Mouse (Mus musculus) stomach, embryonic 16.5 days (tissue): ENCODE results near the gene Zbtb16. TPM values are rescaled to one million over a fixed set of nuclear protein-coding genes. Genes with fewer than 3 reads are reported as not detected.

Experiments
- ATAC-seq: fragments of 200-750 bp; cut with Nextera tagmentation; 2 replicates; pipeline ENCODE4 v1.8.0; 2017; ENCODE audit warnings: moderate number of reproducible peaks, moderate TSS enrichment; ENCODE audit not compliant: insufficient read depth, low FRiP score
- H3K27ac ChIP-seq: fragments of 300-500 bp; sonication (generic); 2 replicates; pipeline ENCODE4 v1.5.1; 2014; ENCODE audit warnings: low read length
- H3K27me3 ChIP-seq: fragments of 300-500 bp; sonication (generic); 2 replicates; pipeline ENCODE4 v1.6.1; 2014; ENCODE audit warnings: low read length, control low read depth, mixed read lengths; ENCODE audit not compliant: control insufficient read depth, insufficient read depth
- H3K36me3 ChIP-seq: fragments of 300-500 bp; sonication (generic); 2 replicates; pipeline ENCODE4 v1.6.1; 2014; ENCODE audit warnings: low read length; ENCODE audit not compliant: control insufficient read depth, insufficient read depth
- H3K4me1 ChIP-seq: fragments of 300-500 bp; sonication (generic); 2 replicates; pipeline ENCODE4 v1.6.1; 2014; ENCODE audit warnings: low read length, control low read depth, mixed read lengths; ENCODE audit not compliant: control insufficient read depth, insufficient read depth
- H3K4me2 ChIP-seq: fragments of 300-500 bp; sonication (generic); 2 replicates; pipeline ENCODE4 v1.6.1; 2014; ENCODE audit warnings: low read depth, low read length, mixed read lengths
- H3K4me3 ChIP-seq: fragments of 300-500 bp; sonication (generic); replicated peaks from 2 replicates; pipeline ENCODE4 v1.5.1; 2014; ENCODE audit warnings: mild to moderate bottlenecking, low read length
- H3K9ac ChIP-seq: fragments of 300-500 bp; sonication (generic); 2 replicates; pipeline ENCODE4 v1.6.1; 2014; ENCODE audit warnings: low read length
- H3K9me3 ChIP-seq: fragments of 300-500 bp; sonication (generic); replicated peaks from 2 replicates; pipeline ENCODE4 v1.6.1; 2016; ENCODE audit warnings: low read length, control low read depth; ENCODE audit not compliant: control insufficient read depth
- WGBS: fragments of 180-500 bp; shearing (Covaris S2); extraction: QIAGEN DNeasy Blood & Tissue Kit; methylation state at CpG from one replicate; pipeline ENCODE4 v1.1.7; 2014; 5-methylcytosine and 5-hydroxymethylcytosine counted together
- polyA plus RNA-seq: library from polyadenylated mRNA; unstranded; fragments of >200 nt; fragmentation: Nextera tagmentation; extraction: Ambion mirVana; gene quantifications from 2 replicates; pipeline ENCODE4 v1.2.1, GENCODE M21; 2015

Zbtb16 gene
- polyA plus RNA-seq, 1 experiment from 2014 or later, result 5.1 TPM

DNA sequence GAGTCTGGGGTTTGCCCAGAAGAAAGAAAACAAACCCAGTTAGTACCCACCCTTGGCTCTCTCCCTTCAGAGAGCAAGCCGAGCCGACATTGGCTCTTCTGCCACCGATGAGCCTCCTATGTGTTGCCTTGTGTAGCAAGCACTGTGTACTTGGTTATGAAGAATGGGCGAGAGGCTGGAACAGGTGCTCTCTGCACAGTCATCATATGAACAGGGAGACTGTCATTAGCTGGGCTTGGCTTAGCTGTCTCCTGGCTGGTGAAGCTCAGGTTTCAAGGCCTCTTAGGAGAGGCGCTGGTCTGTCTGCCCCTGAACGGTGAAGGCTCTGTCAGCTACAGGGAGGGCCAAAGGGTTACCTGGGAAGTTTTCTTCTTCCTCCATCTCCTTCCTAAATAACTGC is 62.9 kb downstream of the Zbtb16 start:
- 72% methylated on average over 6 of the region's 6 CpGs for WGBS
- Histone ChIP-seq H3K36me3 (no peaks in the 10 kb centered on the region), H3K4me2 (no peak overlapping the region), H3K27me3 (no peaks in the 10 kb centered on the region), H3K9me3 (no peaks in the 10 kb centered on the region), H3K4me3 (no peak overlapping the region), H3K4me1 (no peaks in the 10 kb centered on the region), H3K27ac (no peak overlapping the region), H3K9ac (no peak overlapping the region)
- ATAC-seq, result no peak

DNA sequence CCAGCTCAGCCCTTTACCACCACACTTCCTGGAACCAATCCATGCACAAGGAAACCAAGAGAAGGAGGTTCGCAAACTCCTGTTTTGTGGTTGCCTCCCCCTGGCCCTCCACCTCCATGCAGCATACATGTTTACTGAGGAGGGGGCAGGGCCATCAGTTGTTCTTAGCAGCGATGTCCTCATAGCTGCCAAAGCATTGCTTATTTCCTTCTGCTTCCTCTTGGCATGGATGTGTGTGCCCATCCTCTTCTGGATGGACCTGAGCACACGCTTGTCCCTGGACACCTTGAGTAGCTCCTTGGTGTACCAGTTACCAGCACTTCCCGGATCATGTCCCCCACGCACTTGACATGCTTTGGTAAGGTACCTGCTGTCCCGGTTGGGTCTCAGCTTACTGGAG is 64.5 kb downstream of the Zbtb16 start:
- Histone ChIP-seq H3K4me1 (no peaks in the 10 kb centered on the region), H3K9me3 (no peaks in the 10 kb centered on the region), H3K36me3 (no peaks in the 10 kb centered on the region), H3K4me3 (no peak overlapping the region), H3K9ac (no peak overlapping the region), H3K4me2 (no peak overlapping the region), H3K27ac (no peak overlapping the region), H3K27me3 (no peaks in the 10 kb centered on the region)
- WGBS, result 89% methylated on average over 6 of the region's 6 CpGs
- no peak for ATAC-seq

DNA sequence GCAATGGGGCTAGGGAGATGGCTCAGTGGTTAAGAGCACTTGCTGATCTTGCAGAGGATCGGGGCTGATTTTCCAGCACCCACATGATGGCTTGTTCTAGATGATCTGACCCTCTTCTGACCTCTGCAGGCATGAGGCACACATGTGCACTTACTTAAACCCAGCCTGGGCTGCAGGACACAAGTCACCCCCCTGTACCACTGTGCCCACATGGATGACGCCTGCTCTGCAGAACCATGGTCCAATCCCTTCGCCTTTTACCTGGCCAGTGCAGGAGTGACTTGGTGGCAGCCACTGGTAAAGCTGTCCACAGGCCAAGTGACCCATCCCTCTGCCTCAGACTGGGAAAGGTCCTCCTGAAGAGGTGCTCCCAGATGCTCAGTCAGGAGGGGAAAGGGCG is 67.1 kb downstream of the Zbtb16 start:
- 89% methylated on average over 4 of the region's 4 CpGs for WGBS
- no peak for ATAC-seq
- Histone ChIP-seq H3K4me1 (no peaks in the 10 kb centered on the region), H3K4me3 (no peak overlapping the region), H3K4me2 (no peak overlapping the region), H3K36me3 (no peaks in the 10 kb centered on the region), H3K27me3 (no peaks in the 10 kb centered on the region), H3K9ac (no peak overlapping the region), H3K9me3 (no peaks in the 10 kb centered on the region), H3K27ac (no peak overlapping the region)

DNA sequence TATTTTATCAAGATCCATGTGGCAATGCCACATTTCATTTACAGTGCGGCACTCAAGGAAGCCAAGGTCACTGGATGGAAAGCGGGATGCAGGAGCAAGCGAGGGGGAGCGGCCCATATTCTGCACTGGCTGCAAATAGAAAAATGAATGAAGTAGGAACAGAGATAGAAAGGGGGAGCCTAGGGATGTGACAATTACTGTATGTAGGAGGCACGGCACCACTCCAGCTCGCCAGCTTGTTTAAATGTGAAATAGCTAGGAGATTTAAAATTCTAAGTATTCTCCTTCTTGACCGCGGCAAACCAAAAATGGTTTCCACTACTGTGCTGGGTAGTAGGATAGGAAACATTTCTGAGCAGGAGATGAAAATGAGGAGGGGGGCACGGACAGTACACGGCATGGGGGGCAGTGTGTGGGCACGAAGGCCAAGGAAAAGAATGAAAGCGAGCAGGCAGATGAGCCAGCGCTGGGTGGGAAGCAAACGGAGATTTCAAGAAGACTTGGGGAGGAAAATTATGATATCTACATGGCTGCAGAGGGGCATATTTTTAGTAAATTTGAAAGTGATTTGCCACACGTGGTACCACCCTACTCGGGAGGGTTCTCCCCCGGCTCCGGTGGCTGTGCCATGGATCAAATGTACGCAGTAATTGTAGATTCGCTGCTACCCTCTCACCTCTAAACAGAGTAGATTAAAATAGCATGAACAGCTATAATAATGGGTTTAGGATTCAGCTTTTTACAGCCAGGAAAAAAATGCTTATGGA is 68.2 kb downstream of the Zbtb16 start:
- H3K27me3 ChIP-seq, result no peaks in the 10 kb centered on the region
- H3K9me3 ChIP-seq, result no peaks in the 10 kb centered on the region
- no peak overlapping the region for H3K4me2 ChIP-seq
- ATAC-seq, result no peak
- no peaks in the 10 kb centered on the region for H3K36me3 ChIP-seq
- H3K4me3 ChIP-seq, result no peak overlapping the region
- 84% methylated on average over 20 of the region's 20 CpGs for WGBS
- H3K27ac ChIP-seq, result no peak overlapping the region
- H3K4me1 ChIP-seq, result no peaks in the 10 kb centered on the region
- no peak overlapping the region for H3K9ac ChIP-seq

DNA sequence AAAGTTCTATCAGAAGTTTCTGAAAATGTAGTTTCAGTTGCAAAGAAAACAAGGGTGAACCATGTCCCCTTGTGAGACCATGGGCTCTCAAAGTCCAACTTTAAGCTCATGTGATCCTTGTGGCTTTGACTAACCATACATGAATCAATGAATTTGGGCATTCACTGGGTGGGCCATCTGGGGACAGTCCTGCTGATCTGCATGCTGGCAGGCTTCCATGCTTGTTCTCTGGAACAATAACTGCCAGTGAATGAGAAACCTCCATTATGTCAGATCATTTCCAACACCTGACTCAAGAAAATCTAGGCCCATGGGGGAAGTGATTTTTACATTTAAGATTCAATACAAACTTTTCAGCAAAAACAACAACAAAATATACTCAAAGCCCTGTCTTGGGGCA is 70.1 kb downstream of the Zbtb16 start:
- H3K4me3 ChIP-seq, result no peak overlapping the region
- no peak overlapping the region for H3K27ac ChIP-seq
- no peak for ATAC-seq
- H3K27me3 ChIP-seq, result no peaks in the 10 kb centered on the region
- H3K36me3 ChIP-seq, result no peaks in the 10 kb centered on the region
- no peak overlapping the region for H3K4me2 ChIP-seq
- H3K4me1 ChIP-seq, result peaks cover 10% of the 10 kb centered on the region
- H3K9ac ChIP-seq, result no peak overlapping the region
- no peaks in the 10 kb centered on the region for H3K9me3 ChIP-seq

DNA sequence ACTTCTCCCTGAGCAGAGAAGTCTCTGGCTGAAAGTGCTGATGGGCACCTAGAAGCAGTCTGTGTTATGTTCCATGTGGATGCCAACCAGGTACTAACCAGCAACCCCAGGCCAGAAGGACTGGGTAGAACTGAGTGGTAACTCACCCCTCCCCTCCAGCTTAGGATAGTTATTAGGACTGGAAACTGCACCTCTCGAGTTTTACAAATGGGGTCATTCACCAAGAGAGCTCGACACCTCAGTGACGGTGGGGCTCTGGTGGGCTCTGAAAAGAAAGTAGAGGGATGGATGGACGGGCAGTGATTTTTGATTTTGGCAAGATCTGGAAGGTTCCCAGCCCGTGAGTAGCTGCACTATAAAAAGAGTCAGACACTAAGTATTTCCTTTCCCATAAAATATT is 71.7 kb downstream of the Zbtb16 start:
- Histone ChIP-seq H3K9ac (no peak overlapping the region), H3K36me3 (no peaks in the 10 kb centered on the region), H3K4me2 (no peak overlapping the region), H3K27me3 (no peaks in the 10 kb centered on the region), H3K27ac (no peak overlapping the region), H3K4me1 (peaks cover 12% of the 10 kb centered on the region), H3K9me3 (no peaks in the 10 kb centered on the region), H3K4me3 (no peak overlapping the region)
- WGBS, result 81% methylated on average over 5 of the region's 5 CpGs
- no peak for ATAC-seq

DNA sequence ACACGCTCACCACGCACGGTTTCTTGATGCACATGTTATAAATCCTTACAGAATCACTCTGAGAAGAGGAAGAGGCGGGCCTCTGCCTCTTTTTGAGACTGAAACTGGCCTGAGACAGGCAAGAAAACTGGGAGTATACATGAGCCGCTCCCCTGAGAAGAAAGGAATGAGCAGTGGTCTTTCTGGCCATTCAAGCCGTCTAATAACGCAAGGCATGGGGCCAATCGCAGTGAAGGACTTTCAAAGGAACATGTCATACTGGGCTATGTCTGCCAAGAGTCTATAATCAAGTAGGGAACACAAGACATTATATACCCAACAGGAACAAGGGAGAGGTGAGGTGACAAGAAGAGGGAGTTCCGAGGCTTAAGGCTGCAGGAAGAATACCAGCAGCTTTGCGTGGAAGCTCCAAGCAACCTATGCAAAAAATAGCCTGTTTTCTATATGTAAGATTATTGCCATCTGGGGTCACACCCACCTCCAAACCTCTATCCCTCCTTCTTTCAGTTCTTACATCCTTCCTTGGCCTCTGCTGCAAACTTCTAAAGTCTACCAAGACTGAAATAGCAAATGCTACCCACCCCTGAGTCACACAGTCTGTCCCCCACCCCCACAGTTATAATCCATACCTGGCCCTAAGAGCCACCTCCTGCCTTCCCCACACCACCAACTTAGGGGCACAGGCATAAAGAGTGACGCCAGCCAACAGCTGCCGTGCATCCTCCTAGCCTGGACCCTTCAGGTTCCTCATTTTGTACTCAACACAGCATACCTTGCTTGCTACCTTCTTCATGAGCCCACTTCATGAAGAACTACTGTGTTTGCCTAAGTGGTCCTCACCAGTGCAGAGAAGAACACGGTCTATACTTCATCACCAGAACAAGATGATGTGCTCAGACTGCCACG is 74.0 kb downstream of the Zbtb16 start:
- no peak overlapping the region for H3K27ac ChIP-seq
- ATAC-seq, result no peak
- H3K9me3 ChIP-seq, result no peaks in the 10 kb centered on the region
- H3K4me3 ChIP-seq, result no peak overlapping the region
- peaks cover 25% of the 10 kb centered on the region for H3K4me1 ChIP-seq
- 84% methylated on average over 14 of the region's 14 CpGs for WGBS
- no peaks in the 10 kb centered on the region for H3K36me3 ChIP-seq
- no peaks in the 10 kb centered on the region for H3K27me3 ChIP-seq
- H3K4me2 ChIP-seq, result no peak overlapping the region
- H3K9ac ChIP-seq, result no peak overlapping the region

DNA sequence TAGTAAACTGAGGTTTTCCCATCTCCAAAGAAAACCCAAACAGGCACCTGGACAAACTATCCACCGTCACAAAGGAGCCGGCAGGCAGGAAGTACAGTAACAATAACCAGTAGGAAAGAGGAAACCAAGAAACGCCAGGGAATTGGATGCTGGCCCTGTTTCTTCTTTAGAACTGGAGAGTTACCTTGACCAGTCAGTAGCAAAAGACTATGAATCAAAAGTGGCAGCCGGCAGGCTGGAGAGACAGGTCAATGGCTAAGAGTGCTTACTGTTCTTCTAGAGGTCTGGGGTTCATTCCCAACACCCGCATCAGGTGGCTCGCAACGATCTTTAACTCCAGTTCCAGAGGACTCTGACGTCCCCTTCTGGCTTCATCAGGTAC is 74.9 kb downstream of the Zbtb16 start:
- Histone ChIP-seq H3K9ac (no peak overlapping the region), H3K9me3 (no peaks in the 10 kb centered on the region), H3K27me3 (no peaks in the 10 kb centered on the region), H3K4me2 (no peak overlapping the region), H3K27ac (peak overlapping the region; percentile 54; the same call in 1 of the 2 replicates), H3K36me3 (no peaks in the 10 kb centered on the region), H3K4me1 (peaks cover 25% of the 10 kb centered on the region), H3K4me3 (no peak overlapping the region)
- 46% methylated on average over 8 of the region's 8 CpGs for WGBS
- ATAC-seq, result no peak

DNA sequence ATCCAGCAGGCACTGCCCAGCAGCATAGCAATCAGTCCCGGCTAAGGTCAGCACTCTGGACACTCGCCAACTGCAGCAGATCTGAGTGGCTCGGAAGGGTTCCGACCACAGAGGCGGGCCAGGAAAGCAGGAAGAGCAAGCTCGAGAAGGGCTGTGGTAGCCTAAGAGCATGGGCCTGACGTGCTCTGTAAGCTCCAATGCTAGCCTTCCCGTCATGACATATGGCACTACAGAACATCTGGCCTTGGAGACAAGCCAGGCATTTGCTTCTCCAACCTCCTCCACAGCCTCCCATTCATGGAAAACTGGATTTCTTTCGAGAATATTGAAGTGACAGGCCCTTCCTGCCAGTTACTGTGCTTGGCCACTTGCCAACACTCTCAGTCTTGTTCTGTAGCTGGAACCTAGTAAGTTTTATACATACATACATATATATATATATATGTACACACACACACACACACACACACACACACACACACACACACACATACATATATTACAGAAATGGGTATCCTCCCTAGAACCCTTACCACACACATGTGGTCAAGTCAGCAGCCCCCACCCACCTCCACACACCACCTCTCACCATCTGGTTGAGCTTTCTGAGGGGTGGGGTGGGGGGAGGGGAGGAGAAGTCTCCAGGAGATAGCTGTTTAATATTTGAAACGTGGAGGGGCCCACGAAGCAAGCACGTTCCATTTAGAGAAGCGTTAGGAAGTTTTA is 75.4 kb downstream of the Zbtb16 start:
- Histone ChIP-seq H3K4me2 (no peak overlapping the region), H3K4me1 (peaks cover 25% of the 10 kb centered on the region), H3K27me3 (no peaks in the 10 kb centered on the region), H3K9ac (no peak overlapping the region), H3K36me3 (no peaks in the 10 kb centered on the region), H3K9me3 (no peaks in the 10 kb centered on the region), H3K4me3 (no peak overlapping the region), H3K27ac (peak overlapping the region; percentile 66)
- ATAC-seq, result peak; percentile 88
- 19% methylated on average over 13 of the region's 13 CpGs for WGBS
